Mouse (Mus musculus): ENCODE measurements at regions not wholly inside any gene's neighbourhood (a gene's known extent, or its start where the extent isn't known, plus 50 kb on each side); places are given as distances from the start of the nearest gene placed in this dataset.

DNA sequence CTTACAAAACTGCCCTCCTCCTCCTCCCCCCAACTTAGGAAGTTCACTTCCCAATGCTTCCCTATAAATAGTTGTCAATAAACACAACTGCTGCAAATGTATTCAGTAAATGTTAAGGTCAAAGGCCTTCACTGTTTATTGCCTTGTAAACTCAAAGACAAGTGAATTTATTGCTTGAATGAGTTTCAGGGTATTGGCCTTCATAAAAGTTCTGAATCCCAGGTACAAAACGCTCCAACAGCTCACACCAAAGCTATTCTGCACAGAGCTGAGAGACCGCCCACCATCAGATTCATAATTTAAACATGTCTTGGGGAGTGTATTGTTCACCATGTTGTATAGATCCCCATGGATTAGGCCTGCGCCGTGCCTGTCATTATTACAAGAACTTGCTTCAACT lies 53.9 kb upstream of the Cdkn3 start:
- DNase-seq (ENCODE audit: low spot score) = no peak

DNA sequence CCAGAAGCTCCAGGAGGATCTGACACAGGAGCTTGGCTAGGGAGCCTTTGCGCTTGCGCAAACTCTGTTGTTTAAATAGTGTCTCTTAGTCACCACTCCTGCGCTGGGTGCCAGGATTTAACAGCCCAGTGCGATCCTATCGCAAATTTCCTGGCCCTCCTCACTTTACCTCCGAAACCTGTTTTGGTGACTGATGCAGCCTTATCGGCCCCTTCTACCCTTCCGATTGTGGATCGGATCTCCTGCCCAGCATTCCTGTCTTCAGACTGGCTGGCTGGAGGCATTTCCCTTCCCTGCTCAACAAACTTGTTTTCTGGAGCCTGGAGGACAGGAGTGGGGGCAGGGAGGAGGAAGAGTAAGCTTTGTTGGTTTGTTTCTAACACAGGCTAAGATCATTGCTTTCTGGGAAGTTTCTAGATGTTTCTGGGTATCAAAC lies 56.0 kb upstream of the Cdkn3 start:
- DNase-seq (ENCODE audit: low spot score) = no peak

DNA sequence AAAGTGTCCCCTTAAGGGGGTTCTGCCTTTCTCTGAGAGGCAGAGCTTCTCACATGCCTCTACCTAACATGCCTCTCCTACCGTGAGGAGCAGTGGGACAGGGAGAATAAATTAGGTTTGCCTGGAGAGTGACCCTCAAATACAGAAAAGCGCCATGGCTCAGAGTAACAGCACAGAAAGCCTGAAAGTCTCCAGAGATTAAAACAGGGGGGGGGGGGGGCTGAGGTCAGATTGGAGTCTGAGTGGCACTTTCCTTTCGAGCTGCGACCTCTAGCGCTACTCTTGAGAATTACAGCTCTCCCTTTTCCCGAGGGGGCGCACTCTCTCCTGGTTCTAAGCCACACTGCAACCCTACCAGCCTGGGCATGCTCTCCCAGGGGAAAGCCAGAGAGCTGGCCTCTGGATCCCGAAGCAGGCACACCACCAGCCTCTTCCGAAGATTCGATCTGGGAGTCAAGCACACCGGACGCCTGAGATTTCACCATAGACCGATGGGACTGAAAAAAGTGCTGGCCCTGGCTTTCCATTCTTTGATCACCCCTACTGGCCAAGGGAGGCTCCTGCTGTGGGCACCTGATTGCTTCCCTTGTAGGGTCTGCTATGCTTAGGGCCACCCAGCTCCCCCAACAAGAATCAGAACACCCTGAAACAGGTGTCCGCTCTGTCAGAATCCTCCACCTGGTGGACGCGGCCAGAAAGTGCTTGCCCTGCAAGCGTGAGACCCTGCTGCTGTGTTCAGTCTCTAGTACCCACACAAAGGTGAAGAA lies 57.5 kb upstream of the Cdkn3 start:
- DNase-seq (ENCODE audit: low spot score) = peak; percentile 77

GRCm38 (mm10) chr14:46692571-46692970 lies 67.8 kb upstream of the Cdkn3 start:
- DNase-seq (ENCODE audit: low spot score) = no peak

DNA sequence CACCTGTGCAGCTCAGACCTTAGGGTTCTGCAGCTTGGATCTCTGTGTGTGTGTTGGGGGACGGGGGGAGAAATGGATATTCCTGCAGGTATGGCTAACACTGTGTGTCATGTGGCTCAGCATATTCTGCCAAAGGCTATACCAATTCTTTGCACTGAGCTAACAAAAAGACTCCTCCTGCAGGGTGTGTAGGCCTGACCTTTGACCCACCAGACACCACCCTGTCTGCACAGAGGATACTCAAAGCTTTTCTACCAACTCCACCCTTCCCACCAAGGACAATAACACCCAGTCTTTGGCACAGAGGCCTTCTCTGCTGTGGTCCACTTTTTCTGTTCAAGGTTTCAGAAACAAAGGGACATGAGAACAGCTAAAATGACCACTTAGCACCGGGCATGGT lies 68.3 kb upstream of the Cdkn3 start:
- no peak for DNase-seq (ENCODE audit: low spot score)

GRCm38 (mm10) chr14:46682728-46683127 lies 77.6 kb upstream of the Cdkn3 start:
- no peak for DNase-seq (ENCODE audit: low spot score)

DNA sequence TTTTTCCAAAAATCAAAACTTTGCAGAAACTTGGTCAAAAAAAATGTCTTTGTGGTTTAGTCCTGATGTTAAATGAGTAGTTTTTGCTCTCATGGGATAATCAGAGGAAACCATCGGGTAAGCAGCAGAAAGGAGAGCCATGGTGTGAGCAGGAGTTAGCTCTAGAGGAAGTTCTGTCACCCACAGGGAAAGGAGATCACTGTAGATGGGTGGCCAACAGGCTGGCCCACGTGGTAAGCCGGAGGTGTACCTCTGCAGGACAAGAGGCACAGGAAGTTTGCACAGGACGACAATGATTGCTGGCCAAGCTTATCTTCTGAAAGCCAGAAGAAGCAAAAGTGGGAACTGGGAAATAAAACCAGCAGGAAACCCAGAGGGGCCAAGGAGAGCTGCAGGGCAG lies 81.4 kb upstream of the Cdkn3 start:
- DNase-seq (ENCODE audit: low spot score) = no peak

DNA sequence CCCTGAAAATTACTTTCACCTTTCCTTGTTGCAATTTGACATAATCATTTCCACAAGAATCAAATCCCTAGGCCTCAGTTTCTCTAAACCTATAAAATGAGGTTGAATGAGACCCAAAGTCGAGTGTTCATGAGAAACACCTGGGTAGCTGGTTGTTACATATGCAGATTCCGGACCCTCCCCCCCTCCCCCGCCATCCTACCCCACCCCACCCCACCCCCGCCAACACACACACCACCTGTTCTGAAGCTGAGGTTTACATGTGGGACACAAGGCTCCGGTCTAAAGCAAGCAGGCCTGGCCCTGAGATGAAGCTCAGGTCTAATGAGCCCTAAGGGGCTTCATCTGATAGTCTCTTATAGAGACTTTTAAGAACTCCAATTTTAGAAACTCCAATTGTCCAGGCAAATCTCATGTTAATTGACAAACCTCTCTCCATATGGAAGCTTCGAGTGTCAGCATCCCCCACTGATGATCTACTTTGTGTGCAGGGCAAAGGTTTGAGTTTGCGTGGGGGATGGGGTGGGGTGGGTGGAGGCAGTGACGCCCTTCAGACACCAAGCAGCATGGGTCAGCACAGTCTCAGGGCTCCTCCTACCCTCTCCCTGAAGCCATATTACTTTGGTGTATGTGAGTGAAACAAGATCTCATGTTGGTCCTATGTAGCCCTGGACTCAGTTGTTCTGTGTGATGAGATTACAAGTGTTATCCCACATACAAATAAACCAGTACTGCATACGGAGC lies 88.7 kb upstream of the Cdkn3 start:
- no peak for DNase-seq (ENCODE audit: low spot score)

DNA sequence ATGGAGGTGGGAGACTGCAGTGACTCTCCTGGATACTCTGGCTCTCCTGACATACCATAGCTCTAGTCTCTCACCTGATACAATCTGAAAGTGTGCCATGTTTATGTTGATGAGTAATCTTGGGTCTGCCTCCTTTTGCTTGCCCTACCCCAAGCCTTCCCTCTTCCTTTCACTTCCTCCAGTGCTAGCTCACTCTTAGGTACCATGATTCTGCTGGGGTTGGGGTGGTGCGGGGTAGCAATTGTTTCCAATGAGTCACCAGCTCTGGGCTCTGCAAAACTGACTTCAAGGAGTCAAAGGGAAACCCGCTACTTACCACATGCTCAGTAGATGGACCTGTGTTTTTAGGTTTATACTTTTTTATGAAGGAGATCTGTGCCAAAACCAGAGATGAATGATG lies 89.3 kb upstream of the Cdkn3 start:
- DNase-seq (ENCODE audit: low spot score) = no peak

GRCm38 (mm10) chr14:46670221-46671046 lies 89.9 kb upstream of the Cdkn3 start:
- no peak for DNase-seq (ENCODE audit: low spot score)

- DNase-seq (ENCODE audit: low spot score) = no peak
Observed at GRCm38 (mm10) chr14:46668275-46668674, 92.1 kb upstream of the Cdkn3 start.

DNA sequence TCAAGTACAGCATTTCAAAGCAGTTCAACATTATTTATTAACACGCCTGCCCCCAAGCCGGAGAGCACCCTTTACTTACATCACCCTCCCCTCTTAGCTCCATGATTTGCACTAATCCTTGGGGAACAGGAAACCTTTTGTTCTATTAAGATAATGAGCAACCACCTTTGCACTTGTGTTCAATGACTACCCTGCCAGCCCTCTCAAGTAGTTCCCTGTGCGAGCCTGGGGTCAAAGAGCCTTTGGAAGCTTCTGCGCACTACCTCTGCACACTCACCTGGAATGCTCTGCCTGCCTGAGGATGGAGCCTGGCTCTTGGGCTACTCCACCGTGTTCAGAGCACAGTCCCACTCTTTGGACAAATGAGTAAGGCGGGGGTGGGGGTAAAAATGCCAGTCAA lies 96.0 kb upstream of the Cdkn3 start:
- DNase-seq (ENCODE audit: low spot score) = no peak

GRCm38 (mm10) chr14:46663529-46663928 lies 96.8 kb upstream of the Cdkn3 start:
- DNase-seq (ENCODE audit: low spot score) = no peak

DNA sequence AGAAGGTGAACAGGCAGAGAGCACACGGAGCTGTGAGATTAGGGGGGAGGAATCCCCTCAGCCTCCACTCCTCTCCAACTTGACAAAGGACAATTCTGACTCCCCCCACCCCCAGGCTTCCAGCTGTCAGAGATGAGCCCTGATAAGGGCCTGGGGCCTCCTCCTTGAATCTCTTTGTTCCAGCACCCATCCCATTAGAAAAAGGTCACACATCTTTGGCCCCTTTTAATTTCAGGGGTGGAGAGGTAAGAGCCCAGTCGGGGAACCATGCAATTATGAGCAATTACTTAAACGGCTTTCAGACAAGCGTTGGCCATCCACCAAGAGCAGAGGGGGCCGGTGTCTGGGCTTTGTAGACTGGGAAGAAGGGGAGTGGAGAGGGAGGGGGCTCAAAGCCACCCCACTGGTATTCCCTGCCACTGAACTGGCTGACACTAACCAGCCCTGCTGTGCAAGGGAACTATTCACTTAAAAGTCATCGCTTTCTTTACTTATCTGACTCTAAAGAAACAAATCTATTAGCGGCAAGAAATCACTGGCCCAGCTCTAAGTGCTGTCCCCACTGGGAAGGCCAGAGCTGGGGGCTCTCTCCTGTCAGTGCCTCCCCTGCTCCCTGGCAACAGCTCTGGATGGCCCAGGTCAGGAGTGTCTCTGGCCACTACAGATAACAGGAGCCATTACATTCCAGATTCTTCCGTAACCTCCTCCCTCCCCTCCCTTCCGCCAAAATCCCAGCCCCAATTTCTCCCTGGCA lies 98.4 kb upstream of the Cdkn3 start:
- DNase-seq (ENCODE audit: low spot score) = peak; percentile 80

DNA sequence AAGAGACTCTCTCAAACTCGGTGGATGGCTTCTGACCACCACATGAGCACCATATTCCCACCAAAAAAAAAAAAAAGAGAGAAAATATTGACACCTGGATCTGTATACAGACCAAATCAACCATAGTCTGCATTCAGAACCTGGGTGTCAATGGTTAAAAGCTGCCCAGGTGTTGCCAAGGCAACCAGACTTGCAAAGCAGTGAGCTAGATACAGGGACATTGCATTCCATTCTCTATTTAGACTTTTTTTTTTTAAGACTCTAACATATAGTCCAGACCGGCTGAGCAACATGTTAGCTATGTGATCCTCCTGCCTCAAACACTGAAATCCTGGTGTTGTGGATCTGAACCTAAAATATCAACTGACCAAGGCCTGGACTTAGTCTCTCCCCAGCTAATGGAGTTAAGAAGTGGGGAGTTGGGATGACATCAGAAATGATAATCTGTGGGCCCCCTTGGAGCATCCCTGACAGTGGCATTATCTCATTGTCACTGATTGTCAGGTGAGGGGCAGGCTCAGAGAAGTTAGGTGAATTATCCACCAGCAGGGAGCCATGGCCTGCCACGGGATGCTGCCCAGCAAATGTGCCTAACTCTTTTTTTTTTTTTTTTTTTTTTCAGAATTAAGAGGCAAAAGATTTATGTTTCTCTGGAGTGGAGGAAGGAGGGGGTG lies 99.1 kb upstream of the Cdkn3 start:
- DNase-seq (ENCODE audit: low spot score) = peak; percentile 35

DNA sequence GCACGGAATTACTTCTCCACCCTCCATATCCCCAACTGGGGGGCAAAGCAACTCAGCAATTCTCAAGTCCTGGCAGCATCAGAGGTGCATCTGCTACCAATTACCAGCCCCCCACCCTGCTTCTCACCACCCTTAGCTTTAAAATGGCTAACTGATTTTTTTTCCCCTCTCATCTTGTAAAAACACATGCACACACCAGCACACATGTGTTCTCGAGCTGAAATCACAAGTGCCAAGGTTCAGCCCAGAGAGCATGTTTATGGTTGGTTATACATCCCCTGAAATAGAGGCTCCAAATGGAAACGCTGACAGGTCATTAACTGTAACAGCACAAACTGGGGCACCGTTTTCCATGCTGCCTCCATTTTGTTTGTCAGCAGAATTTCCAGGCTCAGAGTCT lies 101.0 kb upstream of the Cdkn3 start:
- DNase-seq (ENCODE audit: low spot score) = no peak

DNA sequence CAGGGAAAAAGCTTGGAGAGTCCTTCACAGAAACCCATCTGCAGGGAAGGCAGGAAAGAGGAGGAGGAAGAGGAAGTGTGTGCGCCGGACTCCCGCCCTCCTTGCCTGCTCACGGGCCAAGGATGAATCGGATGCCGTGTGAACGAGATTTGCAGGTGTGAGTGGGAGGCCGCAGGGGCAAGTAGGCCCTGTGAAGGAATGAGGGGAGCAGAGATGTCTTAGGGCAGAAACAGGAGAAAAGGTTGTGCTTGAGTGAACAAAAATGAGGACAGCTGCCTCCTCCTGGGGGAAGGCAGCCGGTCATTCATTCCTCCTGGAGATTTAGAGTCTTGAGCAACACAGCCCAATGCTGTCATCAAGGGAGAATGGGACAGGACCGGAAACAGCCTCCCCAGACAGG lies 104.1 kb upstream of the Cdkn3 start:
- DNase-seq (ENCODE audit: low spot score) = no peak

DNA sequence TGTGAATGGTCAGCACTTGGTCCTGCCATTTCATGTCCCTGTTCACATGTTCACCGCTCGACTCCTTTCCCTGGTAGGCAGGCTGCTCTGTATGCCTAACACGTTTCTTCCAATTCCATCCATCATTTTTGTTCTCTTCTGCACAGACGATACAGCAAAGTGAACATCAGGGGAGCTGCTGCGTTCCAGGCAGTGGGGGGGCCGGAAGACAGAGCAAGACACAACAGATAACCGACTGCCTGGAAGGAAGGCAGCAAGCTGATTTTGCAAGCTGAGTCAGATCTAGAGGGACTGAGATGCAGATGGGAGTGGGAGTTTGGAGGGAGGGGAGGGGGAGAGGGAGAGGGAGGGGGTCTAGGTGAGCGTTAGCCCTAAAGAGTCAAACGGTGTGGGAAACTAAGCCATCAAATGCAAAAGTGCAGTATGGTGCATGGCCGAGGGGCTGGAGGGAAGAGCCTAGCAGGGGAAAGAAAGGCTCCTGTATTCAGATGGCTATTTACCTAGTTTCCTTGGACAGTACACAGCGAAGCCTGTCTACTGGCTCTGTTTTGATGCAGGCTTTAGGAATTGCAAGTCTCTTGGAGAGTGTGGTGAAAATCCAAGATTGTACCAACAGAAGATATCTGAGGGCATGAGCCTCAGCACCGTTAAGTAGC lies 112.9 kb upstream of the Cdkn3 start:
- DNase-seq (ENCODE audit: low spot score) = no peak

- DNase-seq (ENCODE audit: low spot score) = no peak
Observed at GRCm38 (mm10) chr14:46646673-46647318, 113.5 kb upstream of the Cdkn3 start.

DNA sequence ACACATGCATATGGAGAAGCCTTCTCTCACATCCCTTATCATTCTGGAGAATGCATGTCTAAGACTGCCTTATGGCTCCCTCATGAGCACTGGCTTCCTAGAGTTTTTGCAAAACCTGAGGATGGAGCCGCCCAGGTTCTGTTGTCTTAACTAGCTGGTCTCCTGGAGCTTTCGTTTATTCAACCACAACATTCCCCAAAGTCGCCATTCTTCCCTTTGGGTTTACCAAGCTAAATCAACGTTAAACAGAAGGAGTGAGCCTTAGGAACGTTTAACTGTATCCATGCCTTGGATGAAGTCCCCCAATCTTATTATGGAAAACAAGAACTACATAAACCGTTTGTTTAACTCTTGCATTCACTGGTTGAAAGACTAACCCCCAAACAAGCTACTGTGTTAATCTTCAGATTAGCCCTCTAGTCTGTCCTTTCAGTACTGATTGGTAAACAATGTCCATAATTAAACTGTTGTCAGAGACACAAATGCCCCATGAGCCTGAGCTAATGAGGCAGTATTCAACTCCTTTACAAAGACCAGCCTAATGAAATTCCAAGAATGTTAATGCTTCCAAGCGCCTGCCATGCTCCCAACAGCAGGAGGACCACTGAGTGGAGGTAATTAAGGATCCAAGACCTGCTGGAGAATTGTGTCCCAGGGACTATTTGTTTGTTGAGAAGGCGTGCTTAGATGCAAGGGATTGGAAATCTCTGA lies 121.1 kb upstream of the Cdkn3 start:
- peak; percentile 77 for DNase-seq (ENCODE audit: low spot score)

Data from retina, embryonic 14.5 days (tissue).